Mouse (Mus musculus): ENCODE data around the gene AI481877. TPM values are rescaled to one million over a fixed set of nuclear protein-coding genes. Genes with fewer than 3 reads are reported as not detected.
A peak's percentile ranks its signal among the peaks of the same experiment; 100 is the strongest.
"Not testable (repeated sequence)": the region's sequence is repeated elsewhere in the genome, so short reads cannot be mapped to it uniquely, and the experiment has no call there.

The AI481877 gene
- polyA plus RNA-seq (2016; fragmentation: Nextera tagmentation; extraction: Ambion mirVana): not detected in 2 replicates

GRCm38 (mm10) chr4:59138507-59139033 is at the start of gene AI481877:
AI481877 (minus strand) TSS chr4:59138983.
- not testable (repeated sequence) for DNase-seq (ENCODE audit: extremely low spot score, low spot score); H3K4me1 ChIP-seq; H3K4me3 ChIP-seq; H3K9me3 ChIP-seq; H3K36me3 ChIP-seq (replicated peaks); H3K27me3 ChIP-seq (ENCODE audit: poor library complexity, severe bottlenecking); H3K27ac ChIP-seq
- 93% methylated on average over 4 of the region's 6 CpGs for WGBS

- no peaks in the 10 kb centered on the region for H3K27me3 ChIP-seq (ENCODE audit: poor library complexity, severe bottlenecking)
- H3K36me3 ChIP-seq (replicated peaks): peaks cover 10% of the 10 kb centered on the region
- peak overlapping the region; percentile 96 for H3K27ac ChIP-seq
- DNase-seq (ENCODE audit: extremely low spot score, low spot score): no peak
- 42% methylated on average over 4 of the region's 4 CpGs for WGBS
- H3K4me1 ChIP-seq: peaks cover 17% of the 10 kb centered on the region
- H3K4me3 ChIP-seq: peak overlapping the region; percentile 83
- H3K9me3 ChIP-seq: no peaks in the 10 kb centered on the region
These were observed 49.7 kb upstream of the AI481877 start for GRCm38 (mm10) chr4:59188474-59188801.

GRCm38 (mm10) chr4:59187289-59187688 is 48.5 kb upstream of the AI481877 start:
- no peaks in the 10 kb centered on the region for H3K27me3 ChIP-seq (ENCODE audit: poor library complexity, severe bottlenecking)
- DNase-seq (ENCODE audit: extremely low spot score, low spot score): peak; percentile 48
- H3K36me3 ChIP-seq (replicated peaks): peaks cover 8% of the 10 kb centered on the region
- WGBS: 25% methylated on average over 3 of the region's 3 CpGs
- H3K4me3 ChIP-seq: no peak overlapping the region
- no peak overlapping the region for H3K27ac ChIP-seq
- peaks cover 17% of the 10 kb centered on the region for H3K4me1 ChIP-seq
- no peaks in the 10 kb centered on the region for H3K9me3 ChIP-seq

GRCm38 (mm10) chr4:59185671-59186070 is 46.9 kb upstream of the AI481877 start:
- H3K9me3 ChIP-seq: no peaks in the 10 kb centered on the region
- no peak for DNase-seq (ENCODE audit: extremely low spot score, low spot score)
- H3K4me1 ChIP-seq: peaks cover 11% of the 10 kb centered on the region
- no peak overlapping the region for H3K4me3 ChIP-seq
- WGBS: 78% methylated on average over 3 of the region's 3 CpGs
- no peaks in the 10 kb centered on the region for H3K27me3 ChIP-seq (ENCODE audit: poor library complexity, severe bottlenecking)
- H3K36me3 ChIP-seq (replicated peaks): no peaks in the 10 kb centered on the region
- no peak overlapping the region for H3K27ac ChIP-seq

GRCm38 (mm10) chr4:59181320-59182271 is 42.8 kb upstream of the AI481877 start:
- WGBS: 55% methylated on average over 5 of the region's 5 CpGs
- H3K27me3 ChIP-seq (ENCODE audit: poor library complexity, severe bottlenecking): no peaks in the 10 kb centered on the region

GRCm38 (mm10) chr4:59177566-59177965 is 38.8 kb upstream of the AI481877 start:
- no peak for DNase-seq (ENCODE audit: extremely low spot score, low spot score)
- Histone ChIP-seq H3K36me3 (replicated peaks) (no peaks in the 10 kb centered on the region), H3K4me1 (peaks cover 4% of the 10 kb centered on the region), H3K4me3 (no peak overlapping the region), H3K9me3 (no peaks in the 10 kb centered on the region), H3K27me3 (ENCODE audit: poor library complexity, severe bottlenecking) (no peaks in the 10 kb centered on the region), H3K27ac (no peak overlapping the region)
- 87% methylated on average over 2 of the region's 2 CpGs for WGBS

More at GRCm38 (mm10) chr4:59181320-59182271, 42.8 kb upstream of the AI481877 start:
- no peak for DNase-seq (ENCODE audit: extremely low spot score, low spot score)
- no peaks in the 10 kb centered on the region for H3K4me1 ChIP-seq
- no peaks in the 10 kb centered on the region for H3K36me3 ChIP-seq (replicated peaks)
- H3K4me3 ChIP-seq: no peak overlapping the region
- no peak overlapping the region for H3K27ac ChIP-seq
- H3K9me3 ChIP-seq: no peaks in the 10 kb centered on the region

- no peak for DNase-seq (ENCODE audit: extremely low spot score, low spot score)
- no peaks in the 10 kb centered on the region for H3K9me3 ChIP-seq
- no peak overlapping the region for H3K27ac ChIP-seq
- WGBS: 62% methylated on average over 6 of the region's 6 CpGs
- H3K4me3 ChIP-seq: no peak overlapping the region
- H3K36me3 ChIP-seq (replicated peaks): no peaks in the 10 kb centered on the region
- no peaks in the 10 kb centered on the region for H3K27me3 ChIP-seq (ENCODE audit: poor library complexity, severe bottlenecking)
- peaks cover 5% of the 10 kb centered on the region for H3K4me1 ChIP-seq
These were observed 37.1 kb upstream of the AI481877 start for GRCm38 (mm10) chr4:59175929-59176328.

GRCm38 (mm10) chr4:59175003-59175402 is 36.2 kb upstream of the AI481877 start:
- no peaks in the 10 kb centered on the region for H3K36me3 ChIP-seq (replicated peaks)
- DNase-seq (ENCODE audit: extremely low spot score, low spot score): no peak
- no peaks in the 10 kb centered on the region for H3K9me3 ChIP-seq
- peaks cover 5% of the 10 kb centered on the region for H3K4me1 ChIP-seq
- no peak overlapping the region for H3K4me3 ChIP-seq
- no peak overlapping the region for H3K27ac ChIP-seq
- 78% methylated on average over 4 of the region's 4 CpGs for WGBS
- H3K27me3 ChIP-seq (ENCODE audit: poor library complexity, severe bottlenecking): no peaks in the 10 kb centered on the region

GRCm38 (mm10) chr4:59173181-59173922 is 34.6 kb upstream of the AI481877 start:
- H3K9me3 ChIP-seq: no peaks in the 10 kb centered on the region
- no peaks in the 10 kb centered on the region for H3K27me3 ChIP-seq (ENCODE audit: poor library complexity, severe bottlenecking)
- no peak overlapping the region for H3K27ac ChIP-seq
- H3K4me1 ChIP-seq: peaks cover 5% of the 10 kb centered on the region
- no peak overlapping the region for H3K4me3 ChIP-seq
- WGBS: 89% methylated on average over 2 of the region's 2 CpGs
- no peaks in the 10 kb centered on the region for H3K36me3 ChIP-seq (replicated peaks)
- DNase-seq (ENCODE audit: extremely low spot score, low spot score): no peak

GRCm38 (mm10) chr4:59172616-59173015 is 33.8 kb upstream of the AI481877 start:
- no peaks in the 10 kb centered on the region for H3K36me3 ChIP-seq (replicated peaks)
- H3K9me3 ChIP-seq: no peaks in the 10 kb centered on the region
- no peak overlapping the region for H3K27ac ChIP-seq
- WGBS: 30% methylated on average over 2 of the region's 2 CpGs
- DNase-seq (ENCODE audit: extremely low spot score, low spot score): no peak
- peaks cover 5% of the 10 kb centered on the region for H3K4me1 ChIP-seq
- H3K4me3 ChIP-seq: no peak overlapping the region
- no peaks in the 10 kb centered on the region for H3K27me3 ChIP-seq (ENCODE audit: poor library complexity, severe bottlenecking)

GRCm38 (mm10) chr4:59169981-59170380 is 31.2 kb upstream of the AI481877 start:
- Histone ChIP-seq H3K4me3 (no peak overlapping the region), H3K36me3 (replicated peaks) (no peaks in the 10 kb centered on the region), H3K4me1 (peaks cover 5% of the 10 kb centered on the region), H3K27me3 (ENCODE audit: poor library complexity, severe bottlenecking) (no peaks in the 10 kb centered on the region), H3K9me3 (no peaks in the 10 kb centered on the region), H3K27ac (no peak overlapping the region)
- 85% methylated on average over 5 of the region's 5 CpGs for WGBS
- DNase-seq (ENCODE audit: extremely low spot score, low spot score): no peak

- H3K4me3 ChIP-seq: no peak overlapping the region
- H3K9me3 ChIP-seq: no peaks in the 10 kb centered on the region
- H3K27me3 ChIP-seq (ENCODE audit: poor library complexity, severe bottlenecking): no peaks in the 10 kb centered on the region
These were observed 28.6 kb upstream of the AI481877 start for GRCm38 (mm10) chr4:59167251-59167847.

More at GRCm38 (mm10) chr4:59167251-59167847, 28.6 kb upstream of the AI481877 start:
- Histone ChIP-seq H3K27ac (no peak overlapping the region), H3K36me3 (replicated peaks) (no peaks in the 10 kb centered on the region), H3K4me1 (peaks cover 3% of the 10 kb centered on the region; the same call in 1 of the 2 replicates)
- 92% methylated on average over 2 of the region's 2 CpGs for WGBS
- no peak for DNase-seq (ENCODE audit: extremely low spot score, low spot score)

Measured in forebrain, embryonic 10.5 days (tissue).